Mouse (Mus musculus) heart, adult 2 months (tissue): ENCODE measurements around the gene Sf3b4. TPM values are rescaled to one million over a fixed set of nuclear protein-coding genes. Genes with fewer than 3 reads are reported as not detected.

Experiments
- DNase-seq, 2 experiments: peaks; one replicate each; pipeline ENCODE4 v3.0.0; 2021
- H3K27ac ChIP-seq: fragments of 200-600 bp; 2 replicates; pipeline ENCODE4 v1.8.1; 2022
- H3K27me3 ChIP-seq: fragments of 200-500 bp; 2 replicates; pipeline ENCODE4 v1.6.1; 2012; ENCODE audit warnings: mild to moderate bottlenecking, low read length, inconsistent platforms, mixed read lengths; ENCODE audit not compliant: control insufficient read depth, insufficient read depth
- H3K36me3 ChIP-seq: fragments of 200-500 bp; 2 replicates; pipeline ENCODE4 v1.6.1; 2012; ENCODE audit warnings: low read length, inconsistent platforms; ENCODE audit not compliant: control insufficient read depth, insufficient read depth
- H3K4me1 ChIP-seq: fragments of 200-500 bp; 2 replicates; pipeline ENCODE4 v1.6.1; 2011; ENCODE audit warnings: low read length; ENCODE audit not compliant: control insufficient read depth, insufficient read depth
- H3K4me3 ChIP-seq: fragments of 200-600 bp; 2 replicates; pipeline ENCODE4 v1.8.1; 2022
- H3K79me2 ChIP-seq: fragments of 200-500 bp; replicated peaks from 2 replicates; pipeline ENCODE4 v1.6.1; 2012; ENCODE audit warnings: mild to moderate bottlenecking, inconsistent platforms, low read length, moderate library complexity, mixed read lengths; ENCODE audit not compliant: control insufficient read depth, insufficient read depth
- H3K9ac ChIP-seq: fragments of 200-500 bp; 2 replicates; pipeline ENCODE4 v1.6.1; 2012; ENCODE audit warnings: low read depth, mild to moderate bottlenecking, control low read depth, inconsistent platforms, low read length, mixed read lengths
- CTCF ChIP-seq: fragments of 200-600 bp; IDR thresholded peaks from 2 replicates; pipeline ENCODE4 v1.8.1; 2022; ENCODE audit warnings: antibody characterized with exemption, mild to moderate bottlenecking, moderate library complexity
- EP300 ChIP-seq: fragments of 200-500 bp; IDR thresholded peaks from 2 replicates; pipeline ENCODE4 v1.6.1; 2011; ENCODE audit warnings: low read depth, low read length, control low read depth; ENCODE audit not compliant: insufficient read depth
- POLR2A ChIP-seq: fragments of 200-500 bp; IDR thresholded peaks from 2 replicates; pipeline ENCODE4 v1.6.1; 2011; ENCODE audit warnings: mild to moderate bottlenecking, low read depth, low read length, control low read depth; ENCODE audit not compliant: insufficient read depth
- WGBS: fragments of 180-500 bp; shearing (Covaris S2); methylation state at CpG from one replicate; pipeline ENCODE4 v1.1.7; 2018; 5-methylcytosine and 5-hydroxymethylcytosine counted together
- intact Hi-C: fragments of 180-260 bp; cut with DNase I; formaldehyde crosslinking; loops from one replicate; pipeline ENCODE4 v1.15.1; 2025
- polyA plus RNA-seq: library from polyadenylated mRNA; depleted of rRNA; stranded (reverse); fragments of >200 nt; gene quantifications from 2 replicates; pipeline ENCODE4 v1.2.3, GENCODE M21; 2012
- total RNA-seq, 2 experiments: library from RNA; stranded (reverse); gene quantifications; 2 replicates each; pipeline ENCODE4 v1.2.3; 2021

Sf3b4 gene
- total and polyA plus RNA-seq, 3 experiments: 15.7 to 23.0 (median 16.5) TPM

DNA sequence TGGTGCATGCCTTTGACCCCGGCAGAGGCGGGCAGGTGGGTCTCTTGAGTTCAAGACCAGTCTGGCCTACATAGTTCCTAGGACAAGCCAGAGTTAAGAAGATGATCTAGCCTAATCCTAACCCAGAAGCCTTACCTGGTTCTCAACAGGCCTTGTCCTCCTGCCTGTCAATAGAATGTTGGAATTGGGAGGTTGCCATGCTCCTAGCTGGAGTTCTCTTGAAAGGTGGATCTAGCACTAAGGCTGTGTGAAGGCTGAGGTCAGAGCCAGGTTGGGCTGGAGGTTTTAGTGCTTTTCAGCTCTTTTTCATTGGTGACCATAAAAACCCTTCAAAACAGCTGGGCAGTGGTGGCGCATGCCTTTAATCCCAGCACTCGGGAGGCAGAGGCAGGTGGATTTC is 6.3 kb downstream of the Sf3b4 start:
- H3K36me3 ChIP-seq: peaks cover 9% of the 10 kb centered on the region
- H3K27me3 ChIP-seq: no peaks in the 10 kb centered on the region
- no peak for DNase-seq
- no peak overlapping the region for H3K27ac ChIP-seq
- TF ChIP-seq CTCF: no peak
- no peak for TF ChIP-seq EP300
- no peak for TF ChIP-seq POLR2A
- no peak overlapping the region for H3K9ac ChIP-seq
- peaks cover 2% of the 10 kb centered on the region for H3K4me1 ChIP-seq
- H3K4me3 ChIP-seq: no peak overlapping the region
- no peaks in the 10 kb centered on the region for H3K79me2 ChIP-seq
- 92% methylated on average over 4 of the region's 4 CpGs for WGBS
- intact Hi-C loops: no loop called here

DNA sequence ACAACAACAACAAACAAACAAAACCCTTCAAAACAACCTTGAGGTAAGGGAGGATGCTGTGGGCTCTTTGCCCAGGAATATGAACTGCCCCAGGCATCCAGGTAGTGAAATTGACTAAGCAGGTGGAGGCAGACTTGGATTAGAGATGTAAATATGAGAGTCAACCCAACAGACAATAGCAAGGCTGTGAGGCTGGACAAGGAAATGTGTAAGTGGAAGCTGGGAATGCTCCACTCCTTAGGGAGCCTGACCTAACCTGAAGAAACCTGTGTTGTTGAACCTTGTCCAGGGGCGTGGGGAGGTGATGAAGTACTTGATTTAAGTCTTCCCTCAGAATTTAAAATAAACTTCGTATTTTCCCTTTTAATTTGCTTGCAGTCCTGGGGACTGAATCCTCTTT is 6.8 kb downstream of the Sf3b4 start:
- TF ChIP-seq POLR2A (no peak), CTCF (no peak), EP300 (no peak)
- no peaks in the 10 kb centered on the region for H3K79me2 ChIP-seq
- no peak overlapping the region for H3K27ac ChIP-seq
- intact Hi-C loops: no loop called here
- peaks cover 9% of the 10 kb centered on the region for H3K36me3 ChIP-seq
- H3K27me3 ChIP-seq: no peaks in the 10 kb centered on the region
- 86% methylated on average over 2 of the region's 2 CpGs for WGBS
- peaks cover 2% of the 10 kb centered on the region for H3K4me1 ChIP-seq
- no peak for DNase-seq
- H3K9ac ChIP-seq: no peak overlapping the region
- no peak overlapping the region for H3K4me3 ChIP-seq

DNA sequence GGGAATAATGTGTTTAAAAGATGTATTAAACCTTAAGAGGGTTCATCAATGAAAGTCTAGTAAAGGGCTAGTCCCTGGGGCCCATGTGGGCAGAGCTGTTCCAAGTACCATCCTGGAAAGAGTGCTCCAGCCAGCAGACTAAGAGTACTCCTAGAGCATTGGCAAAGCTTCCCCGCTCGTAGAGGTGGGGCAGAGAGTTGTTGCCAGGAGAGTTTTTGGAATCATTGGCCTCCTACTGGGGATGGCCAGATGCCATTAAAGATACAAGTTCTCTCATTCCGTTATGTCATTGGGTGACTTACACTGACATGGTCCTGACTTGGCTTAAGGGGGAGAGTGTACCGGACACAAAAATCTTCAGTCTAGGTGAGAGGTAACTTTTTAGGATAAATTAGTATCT is 7.4 kb downstream of the Sf3b4 start:
- H3K79me2 ChIP-seq: no peaks in the 10 kb centered on the region
- TF ChIP-seq CTCF (peak; percentile 13; the same call in 1 of the 2 replicates), POLR2A (no peak), EP300 (0 out of 2 replicates have a peak, but pooled peaks have one; percentile 24)
- H3K27me3 ChIP-seq: no peaks in the 10 kb centered on the region
- no peak overlapping the region for H3K27ac ChIP-seq
- peaks cover 8% of the 10 kb centered on the region for H3K36me3 ChIP-seq
- peak in 1 of 2 experiments; percentile 68 for DNase-seq
- intact Hi-C loops: no loop called here
- H3K4me3 ChIP-seq: no peak overlapping the region
- no peak overlapping the region for H3K9ac ChIP-seq
- WGBS: 29% methylated on average over 4 of the region's 4 CpGs
- H3K4me1 ChIP-seq: peaks cover 2% of the 10 kb centered on the region

DNA sequence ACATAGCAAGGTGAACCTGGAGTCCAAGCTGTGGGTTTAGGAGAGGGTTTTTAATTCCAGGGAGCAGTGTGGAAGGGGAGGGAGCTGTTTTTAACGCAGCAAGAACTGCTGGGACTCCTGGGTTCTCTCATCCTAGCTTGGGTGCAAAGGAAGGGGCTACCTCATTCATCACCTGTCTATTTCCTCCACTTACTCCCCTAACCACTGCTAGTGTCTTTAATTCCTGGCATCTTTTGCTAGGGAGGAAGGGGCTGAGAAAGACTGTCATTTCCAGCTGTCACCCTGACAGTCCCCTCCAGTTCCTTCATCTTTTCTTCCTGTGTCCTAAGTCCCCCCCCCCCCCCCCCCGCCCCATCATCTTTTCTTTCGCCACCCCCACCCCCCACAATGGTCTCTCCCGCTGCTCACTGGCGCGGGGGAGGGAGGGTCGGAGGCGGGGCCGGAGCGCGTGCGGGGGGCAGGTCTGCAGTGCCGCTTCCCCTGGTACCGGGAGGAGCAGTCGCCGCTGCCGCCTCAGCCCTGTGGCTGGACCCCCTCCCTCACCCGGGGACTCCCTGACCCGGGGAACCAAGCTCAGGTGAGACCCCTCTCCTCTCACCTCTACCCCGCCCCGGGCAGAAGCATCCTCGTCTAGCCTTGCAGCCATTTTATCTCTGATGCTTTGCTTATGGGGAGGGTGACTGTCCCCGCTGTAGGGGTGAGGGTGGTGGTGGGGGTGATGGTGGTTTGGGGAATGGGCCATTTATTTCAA is 8.8 kb downstream of the Sf3b4 start, which contains the start of gene Sv2a:
Gene Sv2a, plus strand, starts transcription at position 425 of the 751 bp plus-strand sequence.
- Histone ChIP-seq H3K27me3 (no peaks in the 10 kb centered on the region), H3K9ac (peak within 1 kb of the TSS; percentile 46), H3K4me1 (peaks cover 2% of the 10 kb centered on the region), H3K4me3 (peak within 1 kb of the TSS; percentile 40), H3K36me3 (peaks cover 3% of the 10 kb centered on the region; the same call in 1 of the 2 replicates), H3K27ac (no peak within 1 kb of the TSS; the same call in 1 of the 2 replicates), H3K79me2 (no peaks in the 10 kb centered on the region)
- intact Hi-C loops: no loop called here
- 2% methylated on average over 12 of the region's 23 CpGs for WGBS
- peak; percentile 50 to 53 for DNase-seq
- TF ChIP-seq POLR2A (no peak), CTCF (no peak), EP300 (no peak)

DNA sequence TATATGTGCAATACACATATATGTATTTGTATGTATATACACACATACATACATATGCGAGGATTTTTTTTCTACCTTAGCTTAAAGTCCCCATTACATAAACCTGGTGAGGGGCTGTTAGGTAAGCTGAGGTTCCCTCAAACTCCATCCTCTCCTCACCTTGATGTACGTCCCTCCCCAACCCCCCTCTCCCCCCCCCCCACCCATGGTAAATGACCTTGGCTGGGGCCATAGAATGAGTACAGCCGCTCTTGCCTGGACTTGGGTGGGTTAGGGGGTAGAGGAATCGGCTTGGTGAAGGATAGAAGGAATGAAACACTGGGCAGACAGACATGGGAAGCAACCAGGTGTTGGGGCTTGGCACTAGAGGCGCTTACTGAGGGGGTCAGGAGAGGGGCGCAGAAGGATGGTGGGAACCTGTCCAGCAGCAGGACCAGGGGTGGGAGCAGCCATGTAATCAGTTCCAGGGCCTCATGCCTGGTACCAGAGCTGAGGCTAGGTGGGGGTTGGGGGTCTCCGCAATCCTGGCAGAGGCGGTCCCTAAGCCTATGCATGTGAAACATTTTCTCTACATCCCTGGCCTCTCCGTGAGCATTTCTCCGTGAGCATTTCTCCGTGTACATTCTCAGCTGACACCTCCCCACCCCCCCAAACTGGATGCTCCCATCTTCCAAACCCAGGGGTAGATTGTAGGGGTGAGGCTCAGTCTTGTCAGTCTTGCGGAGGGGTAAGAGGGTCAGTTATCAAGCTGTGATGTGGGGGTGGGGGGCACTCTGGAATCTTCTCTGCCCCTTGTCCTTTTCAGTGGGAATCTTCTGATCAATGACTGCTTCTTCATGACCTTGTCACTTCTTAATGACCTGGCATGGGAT is 9.6 kb downstream of the Sf3b4 start:
- Histone ChIP-seq H3K27ac (peak overlapping the region; percentile 51), H3K36me3 (no peaks in the 10 kb centered on the region), H3K79me2 (no peaks in the 10 kb centered on the region), H3K27me3 (no peaks in the 10 kb centered on the region), H3K4me1 (peaks cover 2% of the 10 kb centered on the region), H3K9ac (no peak overlapping the region), H3K4me3 (peak overlapping the region; percentile 12; the same call in 1 of the 2 replicates)
- intact Hi-C loops: no loop called here
- TF ChIP-seq CTCF (no peak), POLR2A (no peak), EP300 (no peak)
- no peak for DNase-seq
- WGBS: 44% methylated on average over 12 of the region's 12 CpGs
